Mouse (Mus musculus) MEL (cell line): Measurements from ENCODE around the gene 4930404N11Rik.

Experiments used
- CTCF ChIP-seq, 3 experiments: IDR thresholded peaks in 2 of 3; conservative IDR thresholded peaks in 1 of 3; 2 replicates each; pipeline ENCODE4 v1.5.1; 2011 to 2012; ENCODE audit warnings: low read length in 3 of 3, low read depth in 2 of 3, mild to moderate bottlenecking in 2 of 3, improper control_type of control experiment in 1 of 3, inconsistent platforms in 1 of 3, mixed read lengths in 1 of 3, moderate library complexity in 1 of 3; ENCODE audit not compliant: control insufficient read depth in 1 of 3, insufficient read depth in 1 of 3, poor library complexity in 1 of 3, severe bottlenecking in 1 of 3
- EP300 ChIP-seq, 2 experiments: IDR thresholded peaks; 2 replicates each; pipeline ENCODE4 v1.6.1; 2011; ENCODE audit warnings: improper control_type of control experiment in 2 of 2, low read length in 2 of 2, low read depth in 1 of 2, mild to moderate bottlenecking in 1 of 2
- ETS1 ChIP-seq: IDR thresholded peaks from 2 replicates; pipeline ENCODE4 v1.6.1; 2012; ENCODE audit warnings: low read depth, mild to moderate bottlenecking, inconsistent platforms, low read length, improper control_type of control experiment, moderate library complexity
- HCFC1 ChIP-seq: IDR thresholded peaks from 2 replicates; pipeline ENCODE4 v1.6.1; 2012; ENCODE audit warnings: low read depth, mild to moderate bottlenecking, inconsistent platforms, low read length, improper control_type of control experiment, moderate library complexity
- JUND ChIP-seq: IDR thresholded peaks from 2 replicates; pipeline ENCODE4 v1.6.1; 2011; ENCODE audit warnings: low read depth, mild to moderate bottlenecking, improper control_type of control experiment, low read length
- MAFK ChIP-seq: IDR thresholded peaks from 2 replicates; pipeline ENCODE4 v1.6.1; 2011; ENCODE audit warnings: low read depth, mild to moderate bottlenecking, low read length, improper control_type of control experiment, borderline replicate concordance
- MAX ChIP-seq: IDR thresholded peaks from 2 replicates; pipeline ENCODE4 v1.6.1; 2011; ENCODE audit warnings: low read length, improper control_type of control experiment
- POLR2A ChIP-seq, 2 experiments: IDR thresholded peaks; 2 replicates each; pipeline ENCODE4 v1.6.1; 2011 to 2012; ENCODE audit warnings: low read length in 2 of 2, mild to moderate bottlenecking in 2 of 2, control low read depth in 1 of 2, improper control_type of control experiment in 1 of 2, low read depth in 1 of 2, moderate library complexity in 1 of 2; ENCODE audit not compliant: control insufficient read depth in 1 of 2, insufficient read depth in 1 of 2, poor library complexity in 1 of 2
- RAD21 ChIP-seq: IDR thresholded peaks from 2 replicates; pipeline ENCODE4 v1.6.1; 2011; ENCODE audit warnings: mild to moderate bottlenecking, low read depth, low read length, improper control_type of control experiment
- SIN3A ChIP-seq: IDR thresholded peaks from 2 replicates; pipeline ENCODE4 v1.6.1; 2012; ENCODE audit warnings: low read length, improper control_type of control experiment, inconsistent platforms
- SMC3 ChIP-seq: IDR thresholded peaks from 2 replicates; pipeline ENCODE4 v1.6.1; 2011; ENCODE audit warnings: low read depth, low read length, improper control_type of control experiment
- USF1 ChIP-seq: IDR thresholded peaks from 2 replicates; pipeline ENCODE4 v1.6.1; 2014; ENCODE audit warnings: low read depth, mild to moderate bottlenecking, inconsistent platforms, low read length, improper control_type of control experiment, moderate library complexity
- USF2 ChIP-seq, 2 experiments: IDR thresholded peaks; 2 replicates each; pipeline ENCODE4 v1.6.1; 2011 to 2012; ENCODE audit warnings: improper control_type of control experiment in 2 of 2, low read length in 2 of 2, borderline replicate concordance in 1 of 2, inconsistent platforms in 1 of 2, low read depth in 1 of 2, mild to moderate bottlenecking in 1 of 2; ENCODE audit not compliant: insufficient read depth in 1 of 2

DNA sequence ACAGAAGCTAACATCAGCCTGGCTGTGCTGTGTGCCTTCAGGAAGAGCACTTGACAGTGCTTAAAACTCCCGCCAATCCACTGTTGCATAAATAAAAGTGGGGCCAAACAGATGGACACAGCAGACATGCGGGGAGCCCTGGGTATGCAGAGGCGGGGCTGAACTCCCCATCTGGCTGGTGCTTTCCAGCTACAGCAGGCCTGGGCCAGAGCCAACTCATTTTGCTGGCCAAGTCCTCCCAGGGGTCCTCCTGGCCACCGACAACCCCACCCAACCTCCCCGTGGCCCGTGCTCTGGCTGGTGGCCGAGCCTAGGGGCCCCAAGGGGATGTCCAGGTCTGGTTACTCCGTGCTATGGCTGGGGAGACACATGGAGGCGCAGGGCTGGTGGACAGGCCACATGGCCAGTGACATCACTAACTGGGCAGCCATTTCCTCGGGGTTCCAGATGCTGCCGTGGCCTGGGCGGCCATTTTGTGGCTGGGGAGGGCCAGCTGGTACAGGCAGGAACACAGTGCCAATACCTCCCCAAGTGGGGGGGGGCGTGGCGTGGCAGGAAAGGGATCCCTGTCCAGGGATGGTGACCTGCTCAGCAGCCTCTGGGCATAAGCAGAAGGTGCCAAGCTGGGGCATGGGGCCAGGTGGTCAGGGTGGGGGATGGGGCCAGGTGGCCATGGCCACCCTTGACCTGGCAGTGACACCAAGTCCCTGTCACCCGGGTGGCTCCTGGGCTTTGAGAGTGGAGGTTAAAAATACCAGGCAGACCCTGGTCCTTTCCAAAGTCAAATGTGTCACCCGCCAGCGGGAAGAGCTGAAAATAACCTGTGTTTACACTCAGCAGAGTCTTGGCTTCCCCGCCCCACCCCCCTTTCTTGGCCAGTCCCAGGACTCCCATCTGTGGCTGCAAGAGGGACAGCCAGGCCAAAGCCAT, 46.1 kb upstream of the 4930404N11Rik start:
- no peak for TF ChIP-seq USF1
- TF ChIP-seq POLR2A (IDR thresholded peaks at IDR 0.05; ENCODE audit: control insufficient read depth in 1 of 2, insufficient read depth in 1 of 2, low read depth in 1 of 2, low read length in 2 of 2, poor library complexity in 1 of 2), result no peak
- no peak for TF ChIP-seq JUND
- no peak for TF ChIP-seq EP300 (IDR thresholded peaks at IDR 0.05; ENCODE audit: low read depth in 1 of 2, low read length in 2 of 2)
- TF ChIP-seq RAD21, result no peak
- TF ChIP-seq MAFK, result no peak
- no peak for TF ChIP-seq CTCF (IDR thresholded peaks at IDR 0.05 in 2 of 3, conservative IDR thresholded peaks at IDR 0.05 in 1 of 3; ENCODE audit: control insufficient read depth in 1 of 3, insufficient read depth in 1 of 3, low read depth in 2 of 3, low read length in 3 of 3, poor library complexity in 1 of 3, severe bottlenecking in 1 of 3)
- no peak for TF ChIP-seq SIN3A
- no peak for TF ChIP-seq MAX
- no peak for TF ChIP-seq ETS1
- no peak for TF ChIP-seq SMC3
- TF ChIP-seq HCFC1, result no peak
- no peak for TF ChIP-seq USF2 (IDR thresholded peaks at IDR 0.05; ENCODE audit: borderline replicate concordance in 1 of 2, insufficient read depth in 1 of 2, low read depth in 1 of 2, low read length in 2 of 2)
